Mouse (Mus musculus): ENCODE measurements around the gene Pgbd5. TPM values are rescaled to one million over a fixed set of nuclear protein-coding genes. Genes with fewer than 3 reads are reported as not detected.

Pgbd5 gene
- polyA plus RNA-seq, 1 experiment from 2014 or later = 6.1 TPM

- 81% methylated on average over 9 of the region's 9 CpGs for WGBS
- Histone ChIP-seq H3K4me1 (ENCODE audit: control insufficient read depth, insufficient read depth, low read length) (no peaks in the 10 kb centered on the region), H3K27ac (ENCODE audit: low read depth, low read length) (no peak overlapping the region), H3K9me3 (ENCODE audit: control insufficient read depth, low read length) (no peaks in the 10 kb centered on the region), H3K4me2 (ENCODE audit: low read depth) (no peak overlapping the region), H3K27me3 (ENCODE audit: control insufficient read depth, insufficient read depth, low read length) (no peaks in the 10 kb centered on the region), H3K4me3 (ENCODE audit: low read depth, low read length) (no peak overlapping the region), H3K36me3 (ENCODE audit: control insufficient read depth, insufficient read depth, low read length) (no peaks in the 10 kb centered on the region), H3K9ac (ENCODE audit: low read length) (no peak overlapping the region)
- no peak for DNase-seq (ENCODE audit: low spot score)
- ATAC-seq (ENCODE audit: insufficient read depth, low FRiP score, low TSS enrichment) = no peak
Measured at GRCm38 (mm10) chr8:124462192-124462591, 22.7 kb upstream of the Pgbd5 start.

GRCm38 (mm10) chr8:124461103-124461502 is 21.6 kb upstream of the Pgbd5 start:
- DNase-seq (ENCODE audit: low spot score) = no peak
- 64% methylated on average over 10 of the region's 10 CpGs for WGBS
- Histone ChIP-seq H3K27me3 (ENCODE audit: control insufficient read depth, insufficient read depth, low read length) (no peaks in the 10 kb centered on the region), H3K4me1 (ENCODE audit: control insufficient read depth, insufficient read depth, low read length) (no peaks in the 10 kb centered on the region), H3K4me3 (ENCODE audit: low read depth, low read length) (no peak overlapping the region), H3K4me2 (ENCODE audit: low read depth) (no peak overlapping the region), H3K9me3 (ENCODE audit: control insufficient read depth, low read length) (no peaks in the 10 kb centered on the region), H3K27ac (ENCODE audit: low read depth, low read length) (no peak overlapping the region), H3K36me3 (ENCODE audit: control insufficient read depth, insufficient read depth, low read length) (no peaks in the 10 kb centered on the region), H3K9ac (ENCODE audit: low read length) (no peak overlapping the region)
- no peak for ATAC-seq (ENCODE audit: insufficient read depth, low FRiP score, low TSS enrichment)

GRCm38 (mm10) chr8:124460660-124461059 is 21.2 kb upstream of the Pgbd5 start:
- no peaks in the 10 kb centered on the region for H3K9me3 ChIP-seq (ENCODE audit: control insufficient read depth, low read length)
- no peak overlapping the region for H3K27ac ChIP-seq (ENCODE audit: low read depth, low read length)
- ATAC-seq (ENCODE audit: insufficient read depth, low FRiP score, low TSS enrichment) (no peak), DNase-seq (ENCODE audit: low spot score) (no peak)
- 68% methylated on average over 4 of the region's 4 CpGs for WGBS
- no peak overlapping the region for H3K9ac ChIP-seq (ENCODE audit: low read length)
- no peak overlapping the region for H3K4me2 ChIP-seq (ENCODE audit: low read depth)
- H3K27me3 ChIP-seq (ENCODE audit: control insufficient read depth, insufficient read depth, low read length) = no peaks in the 10 kb centered on the region
- H3K4me3 ChIP-seq (ENCODE audit: low read depth, low read length) = no peak overlapping the region
- H3K4me1 ChIP-seq (ENCODE audit: control insufficient read depth, insufficient read depth, low read length) = no peaks in the 10 kb centered on the region
- no peaks in the 10 kb centered on the region for H3K36me3 ChIP-seq (ENCODE audit: control insufficient read depth, insufficient read depth, low read length)

GRCm38 (mm10) chr8:124459627-124460026 is 20.2 kb upstream of the Pgbd5 start:
- Histone ChIP-seq H3K9ac (ENCODE audit: low read length) (no peak overlapping the region), H3K4me3 (ENCODE audit: low read depth, low read length) (no peak overlapping the region), H3K27ac (ENCODE audit: low read depth, low read length) (no peak overlapping the region), H3K36me3 (ENCODE audit: control insufficient read depth, insufficient read depth, low read length) (no peaks in the 10 kb centered on the region), H3K9me3 (ENCODE audit: control insufficient read depth, low read length) (no peaks in the 10 kb centered on the region), H3K27me3 (ENCODE audit: control insufficient read depth, insufficient read depth, low read length) (no peaks in the 10 kb centered on the region), H3K4me2 (ENCODE audit: low read depth) (no peak overlapping the region), H3K4me1 (ENCODE audit: control insufficient read depth, insufficient read depth, low read length) (no peaks in the 10 kb centered on the region)
- ATAC-seq (ENCODE audit: insufficient read depth, low FRiP score, low TSS enrichment) (no peak), DNase-seq (ENCODE audit: low spot score) (no peak)
- WGBS = 43% methylated on average over 12 of the region's 12 CpGs

GRCm38 (mm10) chr8:124455359-124455758 is 15.9 kb upstream of the Pgbd5 start:
- no peak for ATAC-seq (ENCODE audit: insufficient read depth, low FRiP score, low TSS enrichment)
- DNase-seq (ENCODE audit: low spot score) = no peak
- H3K9ac ChIP-seq (ENCODE audit: low read length) = no peak overlapping the region

GRCm38 (mm10) chr8:124450192-124450895 is 10.9 kb upstream of the Pgbd5 start:
- Histone ChIP-seq H3K4me3 (ENCODE audit: low read depth, low read length) (no peak overlapping the region), H3K4me1 (ENCODE audit: control insufficient read depth, insufficient read depth, low read length) (no peaks in the 10 kb centered on the region), H3K9me3 (ENCODE audit: control insufficient read depth, low read length) (no peaks in the 10 kb centered on the region), H3K36me3 (ENCODE audit: control insufficient read depth, insufficient read depth, low read length) (no peaks in the 10 kb centered on the region), H3K27ac (ENCODE audit: low read depth, low read length) (no peak overlapping the region), H3K9ac (ENCODE audit: low read length) (no peak overlapping the region), H3K4me2 (ENCODE audit: low read depth) (no peak overlapping the region), H3K27me3 (ENCODE audit: control insufficient read depth, insufficient read depth, low read length) (no peaks in the 10 kb centered on the region)
- DNase-seq (ENCODE audit: low spot score) (no peak), ATAC-seq (ENCODE audit: insufficient read depth, low FRiP score, low TSS enrichment) (no peak)
- 89% methylated on average over 8 of the region's 8 CpGs for WGBS

More at GRCm38 (mm10) chr8:124455359-124455758, 15.9 kb upstream of the Pgbd5 start:
- Histone ChIP-seq H3K36me3 (ENCODE audit: control insufficient read depth, insufficient read depth, low read length) (no peaks in the 10 kb centered on the region), H3K4me2 (ENCODE audit: low read depth) (no peak overlapping the region), H3K27ac (ENCODE audit: low read depth, low read length) (no peak overlapping the region), H3K4me1 (ENCODE audit: control insufficient read depth, insufficient read depth, low read length) (no peaks in the 10 kb centered on the region), H3K9me3 (ENCODE audit: control insufficient read depth, low read length) (no peaks in the 10 kb centered on the region), H3K4me3 (ENCODE audit: low read depth, low read length) (no peak overlapping the region), H3K27me3 (ENCODE audit: control insufficient read depth, insufficient read depth, low read length) (no peaks in the 10 kb centered on the region)
- 57% methylated on average over 3 of the region's 3 CpGs for WGBS

GRCm38 (mm10) chr8:124448962-124449670 is 9.7 kb upstream of the Pgbd5 start:
- Histone ChIP-seq H3K4me3 (ENCODE audit: low read depth, low read length) (no peak overlapping the region), H3K4me1 (ENCODE audit: control insufficient read depth, insufficient read depth, low read length) (no peaks in the 10 kb centered on the region), H3K4me2 (ENCODE audit: low read depth) (no peak overlapping the region), H3K9ac (ENCODE audit: low read length) (no peak overlapping the region), H3K9me3 (ENCODE audit: control insufficient read depth, low read length) (no peaks in the 10 kb centered on the region), H3K27me3 (ENCODE audit: control insufficient read depth, insufficient read depth, low read length) (no peaks in the 10 kb centered on the region), H3K36me3 (ENCODE audit: control insufficient read depth, insufficient read depth, low read length) (no peaks in the 10 kb centered on the region), H3K27ac (ENCODE audit: low read depth, low read length) (no peak overlapping the region)
- DNase-seq (ENCODE audit: low spot score) (no peak), ATAC-seq (ENCODE audit: insufficient read depth, low FRiP score, low TSS enrichment) (no peak)
- 48% methylated on average over 10 of the region's 10 CpGs for WGBS

GRCm38 (mm10) chr8:124436741-124437140 is 2.7 kb downstream of the Pgbd5 start:
- Histone ChIP-seq H3K36me3 (ENCODE audit: control insufficient read depth, insufficient read depth, low read length) (no peaks in the 10 kb centered on the region), H3K4me3 (ENCODE audit: low read depth, low read length) (no peak overlapping the region), H3K9ac (ENCODE audit: low read length) (no peak overlapping the region), H3K4me2 (ENCODE audit: low read depth) (no peak overlapping the region), H3K27me3 (ENCODE audit: control insufficient read depth, insufficient read depth, low read length) (peaks cover 12% of the 10 kb centered on the region), H3K9me3 (ENCODE audit: control insufficient read depth, low read length) (no peaks in the 10 kb centered on the region), H3K27ac (ENCODE audit: low read depth, low read length) (no peak overlapping the region), H3K4me1 (ENCODE audit: control insufficient read depth, insufficient read depth, low read length) (peaks cover 4% of the 10 kb centered on the region; the same call in 1 of the 2 replicates)
- no peak for DNase-seq (ENCODE audit: low spot score)
- 25% methylated on average over 4 of the region's 4 CpGs for WGBS
- no peak for ATAC-seq (ENCODE audit: insufficient read depth, low FRiP score, low TSS enrichment)

All from neural tube, embryonic 11.5 days (tissue).